Mouse (Mus musculus): ENCODE results near the gene Bcl3. TPM values are rescaled to one million over a fixed set of nuclear protein-coding genes. Genes with fewer than 3 reads are reported as not detected.

Bcl3 gene
- polyA plus RNA-seq (2015; fragmentation: Nextera tagmentation; extraction: Ambion mirVana), result 4.7 and 6.9 TPM in 2 replicates

DNA sequence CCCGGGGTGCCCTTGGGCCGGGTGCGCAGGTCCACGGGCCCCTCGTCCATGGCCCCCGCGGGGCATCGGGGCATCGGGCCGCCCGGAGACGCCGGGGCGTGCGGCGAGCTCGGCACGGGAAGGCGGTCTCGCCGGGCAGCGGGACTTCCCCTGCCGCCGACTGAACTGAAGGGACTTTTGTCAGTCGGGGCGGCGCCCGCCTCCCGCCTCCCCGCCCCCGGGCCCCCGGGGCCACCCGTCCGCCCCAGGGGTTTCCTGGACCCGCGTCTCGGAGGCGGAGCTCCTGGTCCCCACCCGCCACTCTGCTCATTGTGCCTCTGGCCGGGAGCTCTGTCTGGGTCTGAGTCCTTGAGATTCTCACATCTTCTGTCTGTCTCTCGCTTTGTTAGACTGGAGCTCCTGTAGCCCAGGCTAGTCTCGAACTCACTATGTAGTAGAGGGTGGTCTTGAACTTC, at the start of gene Bcl3:
Gene Bcl3 (minus strand): TSS at position 167 of the 455 bp plus-strand sequence.
- Histone ChIP-seq H3K36me3 (no peaks in the 10 kb centered on the region), H3K4me2 (replicated peaks) (peak within 1 kb of the TSS; percentile 80), H3K9me3 (replicated peaks) (no peaks in the 10 kb centered on the region), H3K27ac (replicated peaks) (peak within 1 kb of the TSS; percentile 84), H3K4me3 (replicated peaks) (peak within 1 kb of the TSS; percentile 49), H3K27me3 (peaks cover 12% of the 10 kb centered on the region), H3K4me1 (peaks cover 46% of the 10 kb centered on the region), H3K9ac (peak within 1 kb of the TSS; percentile 60)
- WGBS, result 1% methylated on average over 42 of the region's 42 CpGs
- ATAC-seq (ENCODE audit: insufficient number of reproducible peaks, low FRiP score, low TSS enrichment, low read depth), result no peak

DNA sequence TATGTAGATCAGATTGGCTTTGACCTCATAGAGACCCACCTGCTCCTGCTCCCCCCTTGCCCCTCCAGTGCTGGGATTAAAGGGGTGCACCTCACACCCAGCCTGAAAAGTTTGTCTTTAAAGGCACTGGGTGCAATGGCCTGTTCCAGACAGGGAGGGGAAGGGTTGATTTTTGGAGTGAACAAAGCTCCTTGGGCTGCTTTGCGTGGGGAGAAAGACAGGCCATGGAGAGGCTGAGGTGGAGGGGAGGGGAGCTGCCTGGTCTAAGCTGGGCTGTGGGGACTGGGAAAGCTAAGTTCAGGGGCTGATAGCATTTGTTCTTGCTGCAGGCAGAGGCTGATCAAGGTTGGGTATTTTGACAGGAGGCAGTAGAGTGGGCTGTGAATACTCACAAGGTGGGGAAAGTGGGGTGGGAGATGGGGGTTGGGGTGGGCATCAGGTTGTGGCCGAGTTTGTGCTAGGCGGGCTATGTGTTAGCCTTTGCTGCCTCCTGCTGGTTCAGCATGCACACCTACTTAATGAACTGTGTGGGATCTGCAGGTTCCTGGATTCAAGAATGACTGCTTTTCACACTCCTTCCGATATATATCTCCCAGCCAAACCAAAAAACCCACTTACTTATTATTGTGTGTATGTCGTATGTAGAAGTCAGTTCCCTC, 49.5 kb upstream of the Bcl3 start:
- WGBS, result 40% methylated on average over 5 of the region's 5 CpGs
- H3K4me2 ChIP-seq (replicated peaks), result no peak overlapping the region
- H3K4me1 ChIP-seq, result no peaks in the 10 kb centered on the region
- no peak overlapping the region for H3K9ac ChIP-seq
- no peak overlapping the region for H3K27ac ChIP-seq (replicated peaks)
- H3K36me3 ChIP-seq, result no peaks in the 10 kb centered on the region
- ATAC-seq (ENCODE audit: insufficient number of reproducible peaks, low FRiP score, low TSS enrichment, low read depth), result no peak
- no peaks in the 10 kb centered on the region for H3K9me3 ChIP-seq (replicated peaks)
- no peaks in the 10 kb centered on the region for H3K27me3 ChIP-seq
- no peak overlapping the region for H3K4me3 ChIP-seq (replicated peaks)

- 45% methylated on average over 10 of the region's 10 CpGs for WGBS
- Histone ChIP-seq H3K27me3 (no peaks in the 10 kb centered on the region), H3K4me2 (replicated peaks) (no peak overlapping the region), H3K9ac (no peak overlapping the region), H3K9me3 (replicated peaks) (no peaks in the 10 kb centered on the region), H3K27ac (replicated peaks) (no peak overlapping the region), H3K4me1 (no peaks in the 10 kb centered on the region), H3K4me3 (replicated peaks) (no peak overlapping the region), H3K36me3 (no peaks in the 10 kb centered on the region)
- ATAC-seq (ENCODE audit: insufficient number of reproducible peaks, low FRiP score, low TSS enrichment, low read depth), result no peak
These were observed 48.6 kb upstream of the Bcl3 start for GRCm38 (mm10) chr7:19871137-19871621.

DNA sequence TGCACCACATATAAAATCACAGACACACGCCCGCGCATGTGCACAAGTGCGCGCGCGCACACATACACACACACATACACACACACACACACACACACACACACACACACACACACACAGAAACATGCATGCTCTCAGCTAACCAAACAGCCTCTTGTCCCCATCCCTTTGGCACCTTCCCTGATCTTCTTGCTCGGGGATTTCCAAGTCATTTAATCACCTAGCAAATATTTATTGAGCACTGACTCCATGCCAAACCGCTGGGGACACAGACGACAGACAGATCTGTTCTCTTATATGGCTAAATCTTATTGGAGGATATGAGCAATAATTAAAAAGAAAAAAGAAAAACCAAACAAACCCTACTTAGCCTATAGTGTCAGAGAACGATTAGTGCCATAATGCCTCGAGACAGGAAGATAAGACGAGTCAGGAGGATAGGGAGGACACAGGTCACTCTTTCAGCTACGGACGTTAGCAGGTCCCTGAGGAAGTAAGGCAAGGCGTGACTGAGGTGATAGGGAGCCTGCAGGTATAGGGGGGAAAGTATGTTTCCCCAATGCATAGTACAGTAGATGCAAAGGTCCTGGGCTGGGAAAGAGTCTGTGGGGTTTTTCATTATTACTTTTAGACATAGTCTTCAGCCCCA, 45.3 kb upstream of the Bcl3 start:
- Histone ChIP-seq H3K4me1 (no peaks in the 10 kb centered on the region), H3K27ac (replicated peaks) (no peak overlapping the region), H3K36me3 (no peaks in the 10 kb centered on the region), H3K4me2 (replicated peaks) (no peak overlapping the region), H3K27me3 (no peaks in the 10 kb centered on the region), H3K9me3 (replicated peaks) (no peaks in the 10 kb centered on the region), H3K4me3 (replicated peaks) (no peak overlapping the region), H3K9ac (no peak overlapping the region)
- WGBS, result 82% methylated on average over 16 of the region's 16 CpGs
- ATAC-seq (ENCODE audit: insufficient number of reproducible peaks, low FRiP score, low TSS enrichment, low read depth), result no peak

- no peak overlapping the region for H3K4me2 ChIP-seq (replicated peaks)
- no peak overlapping the region for H3K4me3 ChIP-seq (replicated peaks)
- WGBS, result 83% methylated on average over 6 of the region's 6 CpGs
- no peaks in the 10 kb centered on the region for H3K9me3 ChIP-seq (replicated peaks)
- ATAC-seq (ENCODE audit: insufficient number of reproducible peaks, low FRiP score, low TSS enrichment, low read depth), result no peak
- H3K9ac ChIP-seq, result no peak overlapping the region
- no peaks in the 10 kb centered on the region for H3K4me1 ChIP-seq
- H3K27ac ChIP-seq (replicated peaks), result no peak overlapping the region
- no peaks in the 10 kb centered on the region for H3K27me3 ChIP-seq
- no peaks in the 10 kb centered on the region for H3K36me3 ChIP-seq
These were observed 43.9 kb upstream of the Bcl3 start for GRCm38 (mm10) chr7:19866490-19866889.

DNA sequence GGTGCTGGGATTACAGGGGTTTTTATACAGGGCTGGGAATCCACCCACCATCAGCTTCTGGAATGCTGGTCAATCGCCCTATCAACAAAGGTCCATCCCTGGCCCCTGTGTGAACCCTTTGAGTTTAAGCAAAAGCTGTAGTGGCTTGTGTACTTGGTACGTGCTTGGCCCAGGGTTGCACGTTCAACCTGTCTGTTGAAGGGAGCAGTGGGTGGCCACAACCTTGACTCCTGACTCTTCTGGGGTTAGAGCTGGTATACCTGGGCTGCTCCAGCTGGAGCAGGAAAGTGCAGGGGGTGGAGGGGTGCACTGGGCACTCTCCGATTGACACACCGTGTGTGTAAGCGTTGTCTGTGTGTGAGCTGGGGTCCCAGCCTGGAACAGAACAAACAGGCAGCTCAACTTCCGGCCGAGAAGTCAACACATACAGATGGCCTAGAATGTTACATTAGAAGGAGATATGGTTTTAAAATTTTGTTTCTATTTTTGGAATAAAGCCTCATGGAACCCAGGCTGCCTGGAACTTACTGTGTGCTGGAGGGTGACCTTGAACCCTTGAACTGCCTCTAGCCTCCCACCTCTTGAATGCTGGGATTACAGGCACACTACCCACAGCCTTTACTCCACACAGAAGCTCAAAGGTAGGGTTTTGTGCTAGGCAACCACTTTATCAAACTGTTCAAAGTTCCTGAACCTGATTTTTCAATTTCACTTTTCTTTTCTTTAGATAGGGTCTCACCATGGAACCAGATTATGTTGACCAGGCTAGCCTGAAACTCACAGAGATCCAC, 42.9 kb upstream of the Bcl3 start:
- Histone ChIP-seq H3K4me1 (no peaks in the 10 kb centered on the region), H3K4me2 (replicated peaks) (no peak overlapping the region), H3K36me3 (no peaks in the 10 kb centered on the region), H3K27me3 (no peaks in the 10 kb centered on the region), H3K9ac (no peak overlapping the region), H3K4me3 (replicated peaks) (no peak overlapping the region), H3K9me3 (replicated peaks) (no peaks in the 10 kb centered on the region), H3K27ac (replicated peaks) (no peak overlapping the region)
- 76% methylated on average over 8 of the region's 8 CpGs for WGBS
- ATAC-seq (ENCODE audit: insufficient number of reproducible peaks, low FRiP score, low TSS enrichment, low read depth), result no peak

GRCm38 (mm10) chr7:19864241-19864640, 41.7 kb upstream of the Bcl3 start:
- H3K27ac ChIP-seq (replicated peaks), result no peak overlapping the region
- ATAC-seq (ENCODE audit: insufficient number of reproducible peaks, low FRiP score, low TSS enrichment, low read depth), result no peak
- WGBS, result 30% methylated on average over 2 of the region's 2 CpGs
- no peak overlapping the region for H3K4me3 ChIP-seq (replicated peaks)
- H3K27me3 ChIP-seq, result no peaks in the 10 kb centered on the region
- H3K4me2 ChIP-seq (replicated peaks), result no peak overlapping the region
- H3K9ac ChIP-seq, result no peak overlapping the region
- no peaks in the 10 kb centered on the region for H3K9me3 ChIP-seq (replicated peaks)
- H3K36me3 ChIP-seq, result no peaks in the 10 kb centered on the region
- H3K4me1 ChIP-seq, result no peaks in the 10 kb centered on the region

DNA sequence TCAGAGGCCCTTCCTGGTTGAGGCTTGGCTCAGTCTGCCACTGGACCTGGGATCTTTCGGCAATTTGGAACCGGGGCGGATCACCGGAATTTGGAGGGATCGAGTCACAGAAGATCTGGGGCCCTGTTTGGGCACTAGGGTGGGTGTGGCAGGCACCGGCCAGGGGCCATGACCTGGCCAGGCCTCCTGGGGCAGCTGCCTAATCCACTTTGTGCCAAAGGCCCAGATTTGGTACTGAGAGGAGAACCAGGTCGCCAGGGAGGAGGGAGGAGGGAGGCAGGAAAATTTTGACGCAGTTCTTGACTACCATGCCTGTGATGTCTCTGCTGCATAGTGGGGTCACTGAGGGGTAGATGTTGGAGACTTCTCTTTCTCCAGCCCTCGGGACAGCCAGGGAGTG, 38.6 kb upstream of the Bcl3 start, which contains the start of gene Ceacam16:
Gene Ceacam16 (minus strand): TSS at position 101 of the 400 bp plus-strand sequence.
- Histone ChIP-seq H3K9ac (no peak within 1 kb of the TSS), H3K4me1 (no peaks in the 10 kb centered on the region), H3K27me3 (no peaks in the 10 kb centered on the region), H3K27ac (replicated peaks) (no peak within 1 kb of the TSS), H3K36me3 (no peaks in the 10 kb centered on the region), H3K4me3 (replicated peaks) (no peak within 1 kb of the TSS), H3K9me3 (replicated peaks) (no peaks in the 10 kb centered on the region), H3K4me2 (replicated peaks) (no peak within 1 kb of the TSS)
- WGBS, result 76% methylated on average over 9 of the region's 9 CpGs
- no peak for ATAC-seq (ENCODE audit: insufficient number of reproducible peaks, low FRiP score, low TSS enrichment, low read depth)

DNA sequence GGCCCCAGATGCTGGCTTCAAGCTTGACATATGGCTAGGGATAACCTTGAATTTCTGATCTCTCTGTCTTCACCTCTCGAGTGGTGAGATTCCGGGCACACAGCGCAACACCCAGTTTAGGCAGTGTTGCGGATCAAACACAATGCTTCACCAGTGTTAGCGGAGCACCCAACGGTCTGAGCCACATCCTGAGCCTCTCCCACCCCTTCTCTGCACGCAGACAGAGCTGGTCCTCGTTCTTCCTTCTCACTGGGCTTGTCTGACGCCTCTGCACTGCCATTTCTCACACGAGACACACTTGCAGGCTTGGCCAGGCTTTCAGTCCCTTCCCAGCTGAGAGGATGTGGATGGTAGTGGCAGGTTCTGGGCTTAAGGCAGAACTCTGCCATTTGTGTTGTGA, 37.2 kb upstream of the Bcl3 start:
- no peak for ATAC-seq (ENCODE audit: insufficient number of reproducible peaks, low FRiP score, low TSS enrichment, low read depth)
- H3K27me3 ChIP-seq, result peaks cover 5% of the 10 kb centered on the region; the same call in 1 of the 2 replicates
- no peak overlapping the region for H3K4me2 ChIP-seq (replicated peaks)
- H3K4me1 ChIP-seq, result no peaks in the 10 kb centered on the region
- no peak overlapping the region for H3K4me3 ChIP-seq (replicated peaks)
- H3K9me3 ChIP-seq (replicated peaks), result no peaks in the 10 kb centered on the region
- H3K27ac ChIP-seq (replicated peaks), result no peak overlapping the region
- no peaks in the 10 kb centered on the region for H3K36me3 ChIP-seq
- WGBS, result 69% methylated on average over 10 of the region's 10 CpGs
- H3K9ac ChIP-seq, result no peak overlapping the region

- no peak overlapping the region for H3K4me3 ChIP-seq (replicated peaks)
- no peaks in the 10 kb centered on the region for H3K9me3 ChIP-seq (replicated peaks)
- H3K36me3 ChIP-seq, result no peaks in the 10 kb centered on the region
- H3K4me2 ChIP-seq (replicated peaks), result no peak overlapping the region
- no peak overlapping the region for H3K27ac ChIP-seq (replicated peaks)
- ATAC-seq (ENCODE audit: insufficient number of reproducible peaks, low FRiP score, low TSS enrichment, low read depth), result no peak
- H3K27me3 ChIP-seq, result peaks cover 25% of the 10 kb centered on the region
- H3K4me1 ChIP-seq, result peaks cover 7% of the 10 kb centered on the region; the same call in 1 of the 2 replicates
- 78% methylated on average over 6 of the region's 6 CpGs for WGBS
- no peak overlapping the region for H3K9ac ChIP-seq
These were observed 33.7 kb upstream of the Bcl3 start for GRCm38 (mm10) chr7:19856283-19856682.

- WGBS, result 80% methylated on average over 5 of the region's 5 CpGs
- no peak overlapping the region for H3K27ac ChIP-seq (replicated peaks)
- H3K4me1 ChIP-seq, result peaks cover 7% of the 10 kb centered on the region; the same call in 1 of the 2 replicates
These were observed 33.1 kb upstream of the Bcl3 start for GRCm38 (mm10) chr7:19855663-19856062.

More at GRCm38 (mm10) chr7:19855663-19856062, 33.1 kb upstream of the Bcl3 start:
- no peak overlapping the region for H3K4me3 ChIP-seq (replicated peaks)
- no peaks in the 10 kb centered on the region for H3K9me3 ChIP-seq (replicated peaks)
- H3K9ac ChIP-seq, result no peak overlapping the region
- peaks cover 25% of the 10 kb centered on the region for H3K27me3 ChIP-seq
- no peak for ATAC-seq (ENCODE audit: insufficient number of reproducible peaks, low FRiP score, low TSS enrichment, low read depth)
- H3K36me3 ChIP-seq, result no peaks in the 10 kb centered on the region
- H3K4me2 ChIP-seq (replicated peaks), result no peak overlapping the region

Data from embryonic facial prominence, embryonic 15.5 days (tissue).